Mouse (Mus musculus) urinary bladder, postnatal 14 days (tissue): ENCODE measurements around the gene Fbxw10.

Experiments used
- DNase-seq: peaks from one replicate; pipeline ENCODE4 v3.0.0; 2021; ENCODE audit warnings: low spot score

Fbxw10 gene

DNA sequence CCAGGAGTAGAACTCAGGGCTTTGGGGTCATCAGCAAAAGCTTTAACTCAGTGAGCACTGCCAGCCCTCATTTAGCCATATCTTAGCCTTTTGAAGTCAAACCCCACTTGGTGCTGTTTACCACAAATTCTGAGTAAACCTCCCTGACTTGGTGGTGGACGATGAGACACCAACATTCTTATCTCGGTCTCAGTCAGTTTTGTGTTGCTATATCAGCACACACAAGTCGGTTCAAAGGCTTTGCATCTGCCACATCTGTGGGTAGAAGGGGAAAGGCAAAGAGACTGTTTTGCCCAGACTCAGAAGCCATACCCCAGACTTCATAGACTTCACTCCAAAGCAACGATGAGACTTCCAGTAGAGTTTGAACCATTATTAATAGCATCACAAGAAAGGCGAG, 2.3 kb upstream of the Fbxw10 start:
- no peak for DNase-seq

DNA sequence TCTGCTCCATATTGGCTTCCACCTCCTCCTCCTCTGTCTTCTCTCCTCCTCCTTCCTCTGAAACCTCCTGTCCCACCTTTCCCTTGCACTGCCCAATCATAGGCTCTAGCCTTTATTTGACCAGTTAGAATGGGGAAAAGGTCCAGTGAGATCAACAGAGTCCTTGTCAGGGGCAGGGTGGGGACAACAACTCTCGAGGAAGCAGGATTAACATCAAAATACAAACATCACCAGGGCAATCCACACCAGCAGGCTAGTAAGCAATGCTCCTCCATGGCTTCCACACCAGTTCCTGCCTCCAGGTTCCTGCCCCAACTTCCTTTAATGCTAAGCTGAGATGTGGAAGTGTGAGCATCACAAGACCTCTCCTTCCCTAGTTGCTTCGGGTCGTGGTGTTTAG, 1.1 kb upstream of the Fbxw10 start:
- no peak for DNase-seq

DNA sequence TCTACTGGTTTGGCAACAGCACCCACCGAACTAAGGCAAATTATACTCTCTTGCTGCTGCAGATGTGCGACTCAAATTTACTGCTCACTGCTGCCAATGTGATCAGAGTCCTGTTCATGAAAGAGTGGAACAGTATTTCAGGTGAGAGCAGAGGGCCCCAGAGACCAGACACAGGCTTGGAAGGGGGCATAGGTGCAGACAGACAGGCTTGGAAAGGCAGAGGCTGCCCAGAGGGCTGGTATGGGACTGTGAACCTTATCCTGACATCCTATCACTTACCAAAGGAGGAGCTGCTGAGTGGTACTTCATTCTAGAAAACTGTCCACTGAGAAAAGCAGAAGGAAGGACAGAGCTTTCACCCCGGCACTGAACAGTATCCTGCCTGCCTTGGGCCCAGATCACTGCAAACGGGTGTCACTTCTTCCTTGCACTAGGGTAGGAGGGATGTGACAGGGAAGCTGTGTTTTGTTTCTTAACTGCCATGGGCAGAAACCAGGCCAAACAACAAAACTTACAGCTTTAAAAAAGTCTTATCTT, 854 bp downstream of the Fbxw10 start:
- DNase-seq = no peak

DNA sequence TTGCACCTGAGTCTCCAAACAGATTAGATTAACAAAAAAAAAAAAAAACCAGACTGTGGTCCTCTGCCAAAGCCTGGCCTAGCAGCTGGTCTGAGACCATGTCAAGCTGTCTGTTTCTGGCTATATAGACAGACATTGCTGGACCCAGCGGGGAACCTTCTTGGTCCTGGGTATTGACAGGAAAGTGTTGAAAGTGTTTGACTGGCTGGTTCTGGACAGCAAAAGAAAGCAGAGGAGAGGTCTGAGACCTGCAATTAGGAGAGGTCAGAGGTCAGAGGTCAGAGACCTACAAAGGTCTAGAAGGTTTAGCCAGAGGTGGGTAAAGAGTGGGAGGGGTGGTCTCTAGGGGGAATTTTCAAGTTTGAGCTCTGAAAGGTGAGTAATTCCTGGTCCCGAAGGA, 1.4 kb downstream of the Fbxw10 start:
- no peak for DNase-seq

DNA sequence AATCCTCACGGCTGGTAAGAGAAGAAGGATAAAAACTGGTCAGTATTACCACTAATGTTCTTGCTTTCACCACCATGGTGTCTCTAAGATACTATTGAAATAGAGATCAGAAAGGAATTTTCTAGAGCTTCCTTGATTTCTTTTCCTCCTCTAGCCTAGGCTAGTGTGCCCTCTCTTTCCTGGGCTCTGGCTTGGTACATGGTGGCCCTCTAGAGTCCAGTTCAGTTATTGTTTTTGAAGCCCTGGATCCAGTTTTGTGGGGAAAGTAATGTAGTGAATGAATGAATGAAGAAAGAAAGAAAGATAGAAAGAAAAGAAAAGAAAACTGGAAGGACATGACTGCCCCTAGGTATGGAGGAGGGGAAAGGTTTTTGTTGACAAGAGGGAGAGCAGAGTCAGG, 4.3 kb downstream of the Fbxw10 start:
- peak; percentile 16 for DNase-seq

DNA sequence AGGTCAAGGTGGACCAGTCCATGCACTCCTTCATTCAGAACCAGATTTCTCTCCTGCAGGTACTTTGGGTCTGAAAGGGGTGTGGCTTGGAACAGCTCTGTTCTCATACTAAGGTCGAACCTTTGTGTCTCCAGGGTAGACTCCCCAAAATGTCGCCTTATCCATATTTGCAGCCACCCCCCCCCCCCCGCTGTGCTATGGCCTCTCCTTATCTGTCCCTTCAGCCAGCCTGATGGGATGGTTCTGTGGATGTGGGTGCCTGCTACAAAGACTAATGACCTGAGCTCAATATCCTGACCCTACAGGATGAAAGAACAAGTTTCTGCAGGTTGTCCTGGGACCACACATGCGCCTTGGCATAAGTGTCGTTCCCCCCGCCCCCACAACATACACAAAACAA, 6.5 kb downstream of the Fbxw10 start:
- no peak for DNase-seq

DNA sequence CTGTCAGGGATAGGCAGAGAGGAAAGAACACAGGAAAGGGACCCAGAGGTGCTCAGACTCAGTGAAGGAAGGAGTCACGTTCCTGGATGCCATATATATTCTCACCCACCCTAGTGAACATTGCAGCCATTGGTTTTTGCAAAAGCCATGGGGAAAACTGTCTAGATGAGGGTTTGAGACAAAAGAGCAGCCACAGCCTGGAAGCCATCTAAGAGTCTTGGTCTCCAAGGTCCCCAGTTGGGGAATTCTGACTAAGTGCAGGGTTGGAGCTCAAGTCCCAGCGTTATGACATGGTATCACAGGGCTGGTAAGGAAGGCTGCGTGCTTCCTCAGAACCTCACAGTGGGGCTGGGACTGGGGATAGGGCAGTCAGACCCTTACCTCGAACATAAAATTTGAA, 18.7 kb downstream of the Fbxw10 start:
- DNase-seq = no peak

DNA sequence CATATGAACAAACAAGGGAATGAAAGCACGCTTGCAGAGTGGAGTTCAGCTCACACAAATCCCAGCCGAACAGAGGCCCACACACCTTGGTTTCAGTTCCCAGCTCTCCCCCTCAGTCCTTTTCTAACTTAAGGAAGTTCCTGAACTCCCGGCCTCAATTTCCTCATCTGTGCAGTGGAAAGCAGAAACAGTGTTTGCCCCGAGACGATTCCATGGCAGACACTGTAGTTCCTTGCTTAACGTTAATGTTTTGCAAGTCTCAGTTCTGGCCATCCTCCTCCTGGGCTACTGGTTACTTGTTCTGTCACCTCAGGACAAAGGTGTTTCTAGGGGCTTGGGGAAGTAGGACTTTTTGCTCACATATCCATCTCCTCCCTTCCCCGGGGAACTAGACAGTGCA, 19.8 kb downstream of the Fbxw10 start:
- DNase-seq = no peak

DNA sequence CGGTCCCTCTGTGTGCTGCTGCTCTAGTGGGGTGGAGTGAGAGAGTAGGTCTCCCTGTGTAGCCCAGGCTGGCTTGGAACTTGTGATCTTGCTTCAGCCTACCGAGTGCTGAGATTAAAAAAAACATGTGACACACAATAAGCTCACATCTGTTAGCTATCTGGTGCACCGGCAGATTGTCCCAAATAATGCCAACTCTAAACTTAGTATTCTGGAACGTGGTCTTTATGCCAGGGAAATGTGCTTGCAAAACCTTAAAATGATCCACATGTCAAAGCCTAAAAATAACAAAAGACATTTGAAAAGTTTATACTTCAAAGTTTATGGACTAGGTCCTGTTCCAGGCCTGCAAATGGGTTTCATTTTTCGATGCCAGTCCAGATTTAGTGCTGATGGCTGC, 22.3 kb downstream of the Fbxw10 start:
- DNase-seq = no peak

DNA sequence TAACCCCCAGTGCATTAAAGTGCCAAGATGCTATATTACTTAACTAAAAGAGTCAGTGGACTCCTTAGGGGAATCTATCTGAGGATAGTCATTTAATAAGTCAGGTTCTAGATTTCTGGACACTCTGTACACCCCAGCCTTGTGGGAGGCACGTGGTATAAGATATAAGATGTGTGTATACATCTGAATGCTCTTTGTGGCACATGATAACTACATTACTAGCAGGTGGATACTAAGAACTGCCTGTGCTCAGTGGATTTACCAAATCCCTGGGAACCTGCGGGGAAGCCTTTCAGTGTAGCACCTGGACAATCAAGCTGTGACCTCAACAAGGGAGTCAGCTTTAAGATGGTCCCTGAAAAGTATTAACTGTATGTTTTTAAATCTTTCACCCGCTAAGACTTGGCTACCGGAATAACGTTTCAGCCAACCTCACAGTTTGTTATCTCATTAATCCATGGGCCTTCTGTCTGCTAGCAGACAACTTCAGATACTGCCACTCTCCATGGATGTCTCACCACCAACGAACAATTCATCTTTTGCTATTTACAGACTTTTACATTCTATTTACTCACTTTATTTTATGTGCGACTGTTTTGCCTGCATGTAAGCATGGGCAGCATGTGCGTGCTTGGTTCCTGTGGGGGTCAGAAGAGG, 23.0 kb downstream of the Fbxw10 start:
- DNase-seq = no peak

DNA sequence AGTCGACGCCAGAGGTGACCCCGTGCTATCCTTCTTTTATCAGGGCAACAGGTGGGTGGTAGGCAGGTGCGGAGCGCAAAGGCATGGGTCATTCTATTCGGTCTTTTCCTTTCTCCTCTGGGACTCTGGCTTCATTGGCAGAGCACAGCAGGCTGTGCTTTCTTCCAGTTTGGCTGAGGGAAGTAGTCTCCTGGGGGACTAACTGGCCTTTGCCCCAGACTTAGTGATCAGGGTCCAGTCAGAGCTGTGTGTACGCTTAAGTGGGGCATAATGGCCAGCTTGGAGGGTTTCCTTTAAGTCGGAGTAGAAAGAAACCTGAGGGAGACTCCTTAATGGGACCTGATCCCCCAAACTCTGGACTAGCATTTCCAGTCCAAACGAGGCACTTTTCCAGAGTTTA, 26.6 kb downstream of the Fbxw10 start:
- DNase-seq = no peak

DNA sequence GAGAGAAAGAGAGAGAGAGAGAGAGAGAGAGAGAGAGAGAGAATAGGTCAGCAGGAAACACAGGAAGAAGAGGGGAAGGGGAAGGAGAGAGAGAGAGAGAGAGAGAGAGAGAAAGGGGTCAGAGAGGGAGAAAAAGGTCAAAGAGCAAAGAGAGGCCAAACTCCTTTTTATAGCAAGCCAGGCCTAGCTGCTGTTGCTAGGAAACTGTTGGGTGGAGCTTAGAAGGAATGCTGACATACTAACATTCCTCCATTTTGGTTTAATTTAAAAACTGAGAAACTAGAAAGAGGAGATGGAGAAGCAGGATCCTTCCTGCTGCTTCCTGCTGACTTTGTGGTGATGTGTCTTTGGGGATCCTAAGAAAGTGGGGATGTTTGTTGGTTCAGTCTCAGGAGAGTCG, 28.8 kb downstream of the Fbxw10 start:
- no peak for DNase-seq

DNA sequence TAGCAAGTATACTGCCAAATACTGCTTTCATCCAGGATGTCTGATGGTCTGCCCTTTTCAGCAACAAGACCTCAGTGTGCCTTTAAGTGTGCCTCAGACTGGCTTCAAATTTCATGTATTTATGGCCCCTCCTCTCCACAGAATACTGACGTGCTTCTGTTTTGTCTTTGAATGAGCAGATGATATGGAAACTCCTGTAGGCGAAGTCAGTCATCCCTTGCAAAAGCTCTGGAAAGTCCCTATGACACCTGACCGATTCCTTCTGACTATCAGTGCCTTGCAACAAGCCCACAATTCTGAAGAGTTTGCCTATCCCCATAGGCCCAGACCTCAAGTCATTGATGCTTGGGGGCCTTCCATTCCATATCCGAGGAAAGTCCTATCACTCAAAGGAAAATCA, 29.6 kb downstream of the Fbxw10 start:
- no peak for DNase-seq

DNA sequence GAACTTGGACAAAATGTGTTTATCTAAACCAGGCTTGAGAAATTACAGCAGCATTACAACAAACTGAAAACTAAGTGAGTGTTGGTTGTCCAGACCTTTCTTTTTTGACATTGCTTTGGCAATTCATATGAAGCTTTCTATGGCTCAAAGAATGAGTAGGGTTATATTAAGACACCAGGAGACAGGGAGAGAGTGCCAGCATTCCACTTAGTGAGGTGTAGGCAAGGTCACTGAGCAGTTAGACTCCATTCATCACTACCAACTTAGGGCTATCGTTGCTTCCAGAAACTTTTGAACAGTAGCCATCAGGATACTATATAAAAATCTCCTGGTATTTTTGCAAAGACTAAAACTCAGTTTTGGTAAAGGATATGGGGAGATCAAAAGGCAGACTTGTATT, 30.5 kb downstream of the Fbxw10 start:
- no peak for DNase-seq

DNA sequence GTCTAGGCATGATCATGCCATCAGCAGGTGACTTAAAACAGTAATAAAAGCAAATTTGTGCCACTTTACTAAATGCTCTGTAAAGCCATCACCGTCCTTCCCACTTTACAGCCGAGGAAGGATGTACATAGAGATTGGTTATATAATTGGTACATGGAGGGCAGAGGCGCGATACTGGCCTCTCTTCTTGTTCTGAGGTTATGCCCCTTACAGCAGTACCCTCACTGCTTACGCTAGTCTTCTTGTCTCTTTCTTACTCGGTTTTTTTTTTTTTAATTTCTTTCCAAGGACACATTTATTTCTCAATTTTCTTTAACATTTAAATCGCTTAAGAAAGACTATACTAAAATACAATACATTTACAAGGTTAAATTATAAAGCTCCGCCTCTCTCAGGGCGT, 31.9 kb downstream of the Fbxw10 start:
- DNase-seq = no peak

DNA sequence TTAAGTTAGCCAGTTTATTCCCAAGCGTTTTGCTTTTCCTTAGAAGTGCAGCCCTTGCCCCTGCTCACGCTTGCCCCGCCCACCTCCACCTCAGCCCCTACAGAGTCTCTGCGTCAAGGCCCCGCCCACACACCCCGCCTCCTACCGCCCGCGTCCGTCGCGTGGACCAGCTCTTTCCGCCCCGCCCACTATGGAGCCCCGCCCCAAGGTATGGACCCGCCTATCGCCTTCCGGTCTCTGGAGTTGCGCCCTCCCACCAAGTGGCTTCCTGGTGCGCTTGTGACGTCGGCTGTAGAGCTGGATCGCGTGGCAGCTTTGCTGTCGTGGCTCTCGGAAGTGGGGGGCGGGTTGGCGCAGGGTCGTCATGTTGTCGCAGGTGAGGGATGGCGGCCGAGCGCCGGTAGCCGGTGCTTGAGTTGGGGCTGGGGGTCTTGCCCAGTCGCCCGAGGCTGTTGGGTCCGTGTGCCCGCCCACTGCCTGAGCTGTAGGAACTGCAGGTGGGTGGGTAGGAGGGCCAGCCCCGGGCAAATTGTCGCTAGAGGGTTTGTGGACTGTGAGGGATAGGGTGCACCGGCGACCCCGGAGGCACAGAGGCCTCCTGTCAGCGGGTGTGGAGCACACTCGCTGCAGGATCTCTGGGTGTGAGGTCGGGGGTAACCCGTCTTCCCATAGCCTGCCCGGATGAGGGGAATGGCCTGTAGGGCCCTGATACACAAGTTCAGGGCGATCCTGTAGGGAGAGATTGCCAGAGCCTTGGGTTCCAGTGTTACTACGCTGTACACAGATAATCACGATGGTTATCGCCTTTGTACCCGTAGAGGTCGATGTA, 32.6 kb downstream of the Fbxw10 start, which contains the start of gene Tvp23b:
Gene Tvp23b (plus strand): TSS at position 236 of the 829 bp plus-strand sequence.
- peak; percentile 100 for DNase-seq

DNA sequence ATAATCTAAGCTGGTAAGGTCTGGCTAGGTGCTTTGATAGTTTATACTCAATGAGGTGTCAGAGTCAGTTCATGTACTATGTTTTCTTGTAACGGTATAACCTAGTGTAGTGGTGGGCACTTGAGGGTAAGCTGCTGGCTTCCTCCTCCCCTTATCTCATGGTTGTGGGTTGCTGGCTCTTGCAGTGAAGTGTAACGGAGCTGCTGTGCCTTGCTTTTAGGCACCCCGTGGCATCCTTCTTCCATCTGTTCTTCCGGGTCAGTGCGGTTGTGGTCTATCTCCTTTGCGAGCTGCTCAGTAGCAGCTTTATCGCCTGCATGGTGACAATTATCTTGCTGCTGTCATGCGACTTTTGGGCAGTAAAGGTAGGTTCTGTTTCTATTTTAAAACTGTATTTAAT, 36.5 kb downstream of the Fbxw10 start:
- DNase-seq = no peak

DNA sequence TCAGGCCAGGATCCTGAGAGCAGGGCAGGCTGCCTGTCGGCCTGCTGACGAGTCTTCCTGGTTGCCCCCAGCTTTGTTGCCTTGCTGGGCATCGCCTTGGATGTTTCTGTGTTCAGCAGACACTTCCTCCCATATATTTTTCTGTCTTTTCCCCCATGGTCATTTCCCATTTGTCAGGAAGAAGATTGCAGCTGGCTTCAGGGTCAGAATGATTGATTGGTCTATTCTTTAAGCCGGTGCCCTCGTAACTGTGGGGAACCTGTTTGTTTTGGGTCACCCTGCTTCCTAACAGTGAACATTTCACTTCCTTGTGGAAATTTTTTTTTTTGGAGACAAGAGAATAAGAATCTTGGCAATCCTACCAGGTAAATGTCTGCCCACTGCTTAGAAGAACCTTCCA, 38.5 kb downstream of the Fbxw10 start:
- DNase-seq = no peak

DNA sequence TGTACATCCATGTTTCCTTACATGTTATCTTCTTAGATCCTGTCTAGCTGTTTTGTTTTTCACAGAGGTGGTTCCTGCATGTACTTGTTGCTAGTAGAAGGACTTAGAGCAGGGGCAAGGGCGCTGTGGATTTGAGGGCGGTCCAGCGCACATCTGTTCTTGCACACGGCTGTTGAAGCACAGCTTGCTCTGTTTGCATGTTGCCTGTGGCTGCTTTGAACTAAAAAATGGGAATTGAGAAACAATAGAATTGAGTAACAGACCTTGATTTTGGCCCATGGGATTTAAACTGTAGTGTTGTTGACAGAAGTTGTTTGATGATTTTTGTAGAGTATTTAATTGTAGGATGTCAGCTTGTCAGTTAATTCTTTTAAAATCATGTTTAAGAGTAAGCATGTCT, 43.9 kb downstream of the Fbxw10 start:
- no peak for DNase-seq

DNA sequence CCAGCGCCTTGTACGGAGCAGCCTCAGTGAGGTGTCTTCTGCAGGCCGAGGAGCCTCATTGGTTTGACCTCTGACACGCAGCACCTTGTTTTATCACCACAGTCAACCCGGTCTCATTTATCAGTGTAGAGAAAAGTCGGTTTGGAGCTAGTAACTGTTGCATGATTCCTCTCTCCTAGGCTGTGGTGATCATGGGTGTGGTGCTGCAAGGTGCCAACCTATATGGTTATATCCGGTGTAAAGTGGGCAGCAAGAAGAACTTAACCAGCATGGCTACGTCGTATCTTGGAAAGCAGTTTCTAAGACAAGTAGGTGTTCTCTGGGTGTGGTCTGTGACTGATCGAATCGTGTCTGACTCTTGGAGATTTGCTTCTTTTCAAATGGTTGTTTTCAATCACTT, 44.9 kb downstream of the Fbxw10 start:
- DNase-seq = no peak

DNA sequence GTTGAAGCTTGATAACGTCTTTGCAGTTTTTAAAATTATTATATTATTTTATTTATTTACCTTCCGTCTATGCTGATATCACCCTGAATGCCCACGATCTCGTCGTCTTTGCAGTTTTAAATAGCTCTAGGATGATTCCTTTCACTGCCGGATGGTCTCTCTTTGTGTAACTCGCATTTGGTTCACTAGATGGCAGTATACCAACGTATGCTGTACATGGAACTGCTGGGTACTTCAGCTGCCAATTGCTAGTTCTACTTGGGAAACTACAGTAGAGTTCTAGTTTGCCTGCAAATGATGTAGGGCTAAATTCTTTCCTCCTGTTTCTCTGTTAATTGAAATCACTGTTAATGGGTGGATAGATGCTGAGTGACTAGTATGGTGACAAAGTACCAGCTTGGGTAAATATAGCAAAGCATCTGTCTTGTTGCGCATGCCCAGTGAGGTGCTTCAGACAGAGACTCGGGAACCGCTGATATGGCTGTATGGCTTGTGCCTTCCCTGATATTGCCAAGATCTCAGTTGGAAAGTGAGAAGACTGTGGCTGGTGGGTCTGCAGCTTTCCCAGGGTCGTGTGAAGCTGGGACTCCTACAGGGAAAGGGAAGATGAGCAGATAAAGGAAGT, 54.9 kb downstream of the Fbxw10 start:
- DNase-seq = peak; percentile 62

DNA sequence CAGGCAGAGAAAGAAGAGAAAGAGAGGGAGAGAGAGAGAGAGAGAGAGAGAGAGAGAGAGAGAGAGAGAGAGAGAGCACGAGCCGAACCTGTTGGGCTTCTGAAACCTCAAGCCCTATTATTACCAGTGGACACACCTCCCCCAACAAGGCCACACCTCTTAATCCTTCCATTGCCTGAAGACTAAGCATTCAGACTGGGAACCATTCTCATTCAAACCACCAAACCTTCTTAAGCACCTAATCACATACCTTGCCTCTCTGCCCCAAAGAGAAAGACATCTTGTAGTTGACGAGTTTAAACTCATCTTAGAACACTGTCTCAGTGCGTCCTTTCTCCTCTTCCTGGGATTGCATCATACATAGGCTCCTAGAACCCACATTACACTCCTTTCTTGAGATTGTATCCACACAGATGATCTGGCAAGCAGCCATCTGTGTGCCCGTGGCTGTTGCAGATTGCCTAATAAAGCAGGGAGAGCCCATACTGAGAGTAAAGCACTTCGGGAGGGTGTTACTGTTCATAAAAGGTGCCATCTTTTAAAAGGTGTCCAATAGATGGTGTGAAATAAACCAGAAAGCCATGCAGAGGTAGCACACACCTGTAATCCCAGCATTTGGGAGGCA, 57.1 kb downstream of the Fbxw10 start:
- no peak for DNase-seq
